In the genomic region with DNA sequence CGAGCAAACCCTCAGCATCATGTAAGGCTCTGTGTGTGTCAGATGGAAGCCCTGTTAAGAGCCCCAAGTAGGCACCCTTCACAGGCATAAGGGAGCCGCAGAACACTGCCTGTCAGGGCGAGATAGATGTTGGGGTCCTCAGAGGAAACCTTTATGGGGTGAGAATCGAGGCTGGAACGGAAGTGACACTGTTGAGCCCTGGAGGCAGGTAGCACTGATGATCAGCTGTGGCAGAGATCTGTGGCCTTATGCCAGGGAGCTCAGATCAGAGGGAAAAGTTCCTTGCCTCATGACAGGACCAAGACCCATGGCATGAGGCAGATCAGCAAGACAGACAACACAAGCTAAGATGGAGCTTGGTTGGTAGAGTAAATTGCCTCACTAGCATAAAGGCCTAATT, we compare ENCODE assay signal across 33 mouse cellular contexts. TPM values are rescaled to one million over a fixed set of nuclear protein-coding genes. Genes with fewer than 3 reads are reported as not detected.
DNase-seq lines count a peak whose midpoint lies in the region; ATAC-seq and TF ChIP-seq lines count a peak whose summit lies in the region.
"Had no signal": no experiment of that assay in that cellular context is flagged by ENCODE, and none has a peak within 500 bp of the region (broad histone marks: within the 10 kb centered on the region; RNA-seq: fewer than 3 reads in every experiment).

No protein-coding gene starts in this region.

- H3K4me1 ChIP-seq in kidney, adult 2 months (ENCODE audit: control insufficient read depth, insufficient read depth, low read length): no peaks in the 10 kb centered on the region
- H3K4me1 ChIP-seq in kidney, embryonic 16.5 days (ENCODE audit: insufficient read depth, low read length): 0 out of 2 replicates have a peak, but pooled peaks cover 3% of the 10 kb centered on the region
- peaks cover 28% of the 10 kb centered on the region for H3K4me1 ChIP-seq in lung, adult 2 months (ENCODE audit: control insufficient read depth, insufficient read depth, low read length)
- H3K4me1 ChIP-seq: forebrain, embryonic 12.5 days; hindbrain, embryonic 15.5 days had no signal

- 76% methylated on average over 5 of the region's 5 CpGs for WGBS in kidney, adult 2 months
- WGBS in kidney, embryonic 16.5 days: 82% methylated on average over 5 of the region's 5 CpGs
- WGBS in lung, adult 2 months: 85% methylated on average over 5 of the region's 5 CpGs

- peak; percentile 27 to 33 for DNase-seq in cerebellum, adult 18-20 months
- DNase-seq in kidney, adult 2 months: peak; percentile 11
- DNase-seq in cerebellum, adult 9-11 months: peak; percentile 51
- no peak for DNase-seq in lung, adult 2 months
- no peak for DNase-seq in layer of hippocampus, postnatal 25 days (ENCODE audit: extremely low spot score in 1 of 2, low spot score in 1 of 2)
- DNase-seq: adrenal gland, adult 8-10 months; forebrain, postnatal 0 days; gastrocnemius, postnatal 14 days; heart, adult 11 months; kidney, adult 8-10 months; layer of hippocampus, adult 9-11 months; lung, postnatal 10 days; right cerebral cortex, adult 18-20 months; thymus, adult 18-20 months; thymus, postnatal 25 days had no signal

- no peak overlapping the region for H3K4me3 ChIP-seq in kidney, adult 2 months (ENCODE audit: insufficient read depth, low read depth, low read length)
- H3K4me3 ChIP-seq in kidney, embryonic 16.5 days (ENCODE audit: low read length): no peak overlapping the region
- no peak overlapping the region for H3K4me3 ChIP-seq in lung, adult 2 months (replicated peaks; ENCODE audit: extremely low read depth, low read depth, low read length)
- H3K4me3 ChIP-seq: embryonic facial prominence, embryonic 10.5 days; embryonic facial prominence, embryonic 15.5 days; forebrain, embryonic 12.5 days; hindbrain, embryonic 10.5 days; hindbrain, embryonic 15.5 days; left cerebral cortex, adult 2 months; limb, embryonic 13.5 days; liver, embryonic 12.5 days; midbrain, embryonic 10.5 days; neural tube, embryonic 12.5 days had no signal

- H3K36me3 ChIP-seq in kidney, adult 2 months (ENCODE audit: control insufficient read depth, insufficient read depth, low read length): peaks cover 1% of the 10 kb centered on the region; the same call in 1 of the 2 replicates
- peaks cover 47% of the 10 kb centered on the region for H3K36me3 ChIP-seq in kidney, embryonic 16.5 days (ENCODE audit: insufficient read depth, low read length)

- TF ChIP-seq POLR2A in kidney, adult 2 months (IDR thresholded peaks at IDR 0.05; ENCODE audit: low read depth, low read length): no peak
- TF ChIP-seq POLR2A in lung, adult 2 months (IDR thresholded peaks at IDR 0.05; ENCODE audit: borderline replicate concordance, extremely low read depth, low read depth, low read length): no peak

- H3K4me2 ChIP-seq in kidney, embryonic 16.5 days (replicated peaks; ENCODE audit: low read depth, low read length): no peak overlapping the region
- H3K4me2 ChIP-seq: embryonic facial prominence, embryonic 15.5 days; forebrain, embryonic 12.5 days; heart, embryonic 11.5 days; hindbrain, embryonic 15.5 days; limb, embryonic 13.5 days; liver, embryonic 12.5 days; neural tube, embryonic 12.5 days had no signal

- no peak for TF ChIP-seq CTCF in kidney, adult 2 months (conservative IDR thresholded peaks at IDR 0.05; ENCODE audit: insufficient read depth, insufficient read length, low read depth, low read length)
- no peak for TF ChIP-seq CTCF in lung, adult 2 months (IDR thresholded peaks at IDR 0.05; ENCODE audit: insufficient read depth, low read length)

- no peak for ATAC-seq in cerebellum, adult (ENCODE audit: insufficient number of reproducible peaks, low FRiP score, low TSS enrichment)
- ATAC-seq in kidney, embryonic 16.5 days (ENCODE audit: low FRiP score, low TSS enrichment): no peak
- ATAC-seq: forebrain, postnatal 0 days; inflammation-experienced regulatory T-cells, adult 6 months; liver, embryonic 12.5 days; midbrain, embryonic 16.5 days had no signal

- no peaks in the 10 kb centered on the region for H3K9me3 ChIP-seq in kidney, embryonic 16.5 days (ENCODE audit: low read length)
- H3K9me3 ChIP-seq: embryonic facial prominence, embryonic 10.5 days; embryonic facial prominence, embryonic 15.5 days; forebrain, embryonic 12.5 days; G1E; hindbrain, embryonic 10.5 days; hindbrain, embryonic 15.5 days; limb, embryonic 13.5 days; liver, embryonic 12.5 days; midbrain, embryonic 10.5 days; neural tube, embryonic 12.5 days had no signal

- H3K27ac ChIP-seq in kidney, adult 2 months (ENCODE audit: insufficient read depth, low read depth, low read length): no peak overlapping the region
- H3K27ac ChIP-seq in kidney, embryonic 16.5 days (ENCODE audit: low read length): no peak overlapping the region
- H3K27ac ChIP-seq: embryonic facial prominence, embryonic 10.5 days; embryonic facial prominence, embryonic 15.5 days; forebrain, embryonic 12.5 days; hindbrain, embryonic 10.5 days; hindbrain, embryonic 15.5 days; left cerebral cortex, adult 2 months; liver, embryonic 12.5 days; macrophage; midbrain, embryonic 10.5 days; neural tube, embryonic 12.5 days; stomach, postnatal 0 days had no signal

- no peak overlapping the region for H3K9ac ChIP-seq in kidney, embryonic 16.5 days (replicated peaks; ENCODE audit: low read length)
- H3K9ac ChIP-seq: embryonic facial prominence, embryonic 15.5 days; forebrain, embryonic 12.5 days; forebrain, postnatal 0 days; hindbrain, embryonic 15.5 days; limb, embryonic 13.5 days; liver, embryonic 12.5 days; neural tube, embryonic 12.5 days had no signal

- no peaks in the 10 kb centered on the region for H3K27me3 ChIP-seq in kidney, adult 2 months (replicated peaks; ENCODE audit: control insufficient read depth, insufficient read depth, low read length)
- H3K27me3 ChIP-seq in kidney, embryonic 16.5 days (ENCODE audit: insufficient read depth, low read length): no peaks in the 10 kb centered on the region
- H3K27me3 ChIP-seq: embryonic facial prominence, embryonic 15.5 days; hindbrain, embryonic 15.5 days; limb, embryonic 13.5 days; liver, embryonic 12.5 days; neural tube, embryonic 12.5 days had no signal

RNA-seq across cellular contexts. Expression of gene Sh2b3, which starts 16.3 kb away (rescaled TPM):
- polyA plus RNA-seq in kidney, adult 2 months (2012; rRNA removed): 19.7 and 20.8 TPM in 2 replicates
- 17.4 and 17.8 TPM in 2 replicates for polyA plus RNA-seq in kidney, embryonic 16.5 days (2015; fragmentation: Nextera tagmentation; extraction: Ambion mirVana)
- 58.8 and 106 TPM in 2 replicates for polyA plus RNA-seq in lung, adult 2 months (2012; rRNA removed)
- 10 to 100 TPM; 22.0 TPM for total RNA-seq in layer of hippocampus, postnatal 25 days (2021)

RNA-seq across cellular contexts. Expression of gene Pheta1, which starts 27.7 kb away (rescaled TPM):
- 19.1 and 23.4 TPM in 2 replicates for polyA plus RNA-seq in kidney, adult 2 months (2012; rRNA removed)
- polyA plus RNA-seq in kidney, embryonic 16.5 days (2015; fragmentation: Nextera tagmentation; extraction: Ambion mirVana): 28.9 and 33.2 TPM in 2 replicates
- polyA plus RNA-seq in lung, adult 2 months (2012; rRNA removed): 20.4 and 25.3 TPM in 2 replicates
- total RNA-seq in layer of hippocampus, postnatal 25 days (2021): 10 to 100 TPM in 1 of 2 experiments, 1 to 10 TPM in 1; 7.8 to 10.2 TPM

Comparison
In these comparisons a context has a peak if more than half of its experiments do, and no peak if none do; other contexts are left out.
1. DNase-seq: peak in cerebellum, adult 18-20 months (2 of 2), kidney, adult 2 months (single experiment) and cerebellum, adult 9-11 months (single experiment); none in lung, adult 2 months (single experiment) and layer of hippocampus, postnatal 25 days (0 of 2).